Mouse (Mus musculus) cerebellum, adult 18-20 months (tissue): ENCODE measurements around the gene Nsun2.

ENCODE experiments used
- DNase-seq, 2 experiments: peaks; one replicate each; pipeline ENCODE4 v3.0.0; 2021

Gene Nsun2

DNA sequence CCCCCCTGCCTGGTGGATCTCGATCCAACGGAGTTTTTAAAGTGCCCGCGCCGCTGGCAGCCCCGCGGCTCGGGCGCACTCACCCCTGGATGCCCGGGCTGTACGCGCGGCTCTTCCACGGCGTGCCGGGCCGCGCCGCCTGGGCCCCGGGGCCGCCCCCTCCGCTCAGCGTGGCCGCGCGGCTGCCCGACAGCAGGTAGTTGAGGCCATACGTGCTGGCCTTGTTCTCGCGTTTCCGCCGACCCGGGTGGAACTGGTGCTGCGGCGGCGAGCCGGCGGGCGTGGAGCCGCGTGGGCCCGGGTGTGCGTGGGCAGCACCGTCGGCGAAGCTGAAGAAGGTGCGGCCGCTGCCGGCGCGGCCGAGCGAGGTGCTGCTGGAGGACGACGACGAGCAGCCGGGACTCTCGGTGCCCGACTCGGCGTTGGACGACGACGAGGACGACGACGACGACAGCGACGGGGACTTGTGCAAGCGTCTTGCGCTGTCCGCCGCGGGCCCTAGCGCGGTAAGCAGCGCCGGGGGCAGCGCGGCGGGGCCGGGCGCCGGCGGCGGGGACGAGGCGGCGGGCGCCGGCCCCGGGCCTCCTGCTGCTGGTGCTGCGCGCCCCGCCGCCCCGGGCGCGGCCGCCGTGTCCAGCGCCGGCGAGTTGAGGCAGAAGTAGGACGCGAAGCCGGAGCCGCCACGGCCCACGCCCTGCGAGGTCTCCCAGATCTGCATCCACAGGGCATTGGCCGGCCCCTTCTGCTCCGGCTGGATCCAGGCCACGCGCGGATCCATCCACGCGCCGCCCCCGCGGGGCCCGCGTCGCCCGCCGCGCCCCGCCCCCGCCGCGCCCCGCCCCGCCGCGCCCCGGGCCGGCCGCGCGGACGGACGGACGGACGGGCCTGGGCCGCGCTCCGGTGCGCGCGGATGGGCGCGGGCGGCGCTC lies at the start of gene Nsun2:
Gene Nsun2, plus strand, starts transcription at position 342 of the 929 bp plus-strand sequence.
- DNase-seq: peak; percentile 74 to 85

- DNase-seq: peak; percentile 34 to 39
Measured at GRCm38 (mm10) chr13:69485326-69485725, 48.2 kb upstream of the Nsun2 start.

DNA sequence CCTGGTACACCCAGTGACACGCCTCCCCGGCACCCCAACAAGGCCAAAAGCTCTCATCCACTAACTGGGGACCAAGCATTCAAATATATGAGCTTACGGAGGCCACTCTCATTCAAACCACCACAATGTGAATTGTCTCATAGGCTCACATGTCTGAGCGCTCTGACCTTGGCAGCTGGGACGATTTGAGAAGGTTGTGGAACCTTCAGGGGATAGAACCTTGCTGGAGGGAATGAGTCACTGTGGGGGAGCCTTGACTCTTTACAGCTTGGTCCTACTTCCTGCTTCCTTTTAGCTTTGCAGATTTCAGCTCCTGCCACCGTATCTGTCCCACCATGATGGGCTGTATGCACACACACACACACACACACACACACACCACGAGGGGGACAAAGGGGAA lies 47.7 kb upstream of the Nsun2 start:
- no peak for DNase-seq

- DNase-seq: no peak
Measured at GRCm38 (mm10) chr13:69487108-69487507, 46.4 kb upstream of the Nsun2 start.

DNA sequence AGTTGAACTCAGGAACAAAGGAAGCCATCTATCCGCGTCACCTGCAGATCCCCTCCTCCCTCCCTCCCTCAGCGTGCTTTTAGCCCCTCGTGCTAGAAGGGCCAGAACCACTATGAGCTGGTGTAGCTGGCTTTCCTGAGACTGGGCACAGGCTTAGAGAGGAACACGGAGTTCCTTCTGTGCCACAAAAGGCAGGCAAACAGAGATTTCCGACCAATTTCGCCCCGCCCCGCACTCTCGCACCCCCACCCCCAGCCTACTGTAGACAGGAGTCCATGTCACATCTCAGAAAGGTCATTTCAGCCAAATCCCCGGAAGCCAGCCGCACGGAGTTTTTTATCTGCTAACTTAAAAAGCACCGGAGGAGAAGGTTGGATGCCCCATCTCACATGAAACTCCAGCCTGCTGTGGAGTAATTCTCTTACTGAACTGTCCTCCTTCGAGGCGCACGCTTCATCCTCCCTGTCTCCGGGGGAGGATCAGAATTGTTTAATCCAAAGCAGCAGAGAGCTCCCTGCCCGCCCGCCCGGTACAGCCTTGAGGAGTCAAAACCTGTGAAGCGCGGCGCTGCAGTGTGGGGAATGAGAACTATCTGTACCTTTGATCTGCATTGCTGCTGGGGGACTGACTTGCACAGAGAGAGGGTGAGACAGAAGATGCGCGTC lies 45.8 kb upstream of the Nsun2 start:
- no peak for DNase-seq

DNA sequence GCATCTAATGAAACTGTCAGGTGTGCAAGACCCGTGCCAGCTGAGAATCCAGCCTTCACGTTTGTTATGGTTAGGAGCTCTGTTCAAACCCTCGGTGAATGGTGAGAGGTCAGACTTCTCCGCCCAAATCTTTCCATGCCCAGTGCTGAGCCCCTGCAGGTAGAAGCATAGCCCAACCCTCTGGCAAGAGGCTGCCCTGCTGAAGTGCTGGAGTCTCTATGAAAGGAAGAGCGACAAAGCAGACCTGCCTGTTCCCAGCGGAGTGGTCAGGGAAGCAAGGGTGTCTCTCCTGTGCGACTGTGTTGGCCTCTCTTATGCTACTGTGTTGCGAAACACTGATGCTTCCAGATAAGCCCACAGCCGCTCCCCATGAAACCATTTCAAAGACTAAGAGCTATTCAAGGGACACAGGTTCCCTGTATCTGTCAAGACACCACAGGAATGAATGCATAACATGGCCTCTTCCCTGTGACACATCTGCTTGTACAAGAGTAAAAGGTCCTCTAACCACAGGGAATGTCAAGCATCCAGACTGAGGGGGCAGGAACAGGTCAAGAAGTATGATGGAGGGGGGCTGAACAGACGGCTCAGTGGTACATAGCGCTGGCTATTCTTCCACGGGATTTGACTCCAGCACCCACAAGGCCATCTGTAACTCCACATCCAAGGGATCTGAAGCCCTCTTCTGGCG lies 44.8 kb upstream of the Nsun2 start:
- peak in 1 of 2 experiments; percentile 3 for DNase-seq

- no peak for DNase-seq
Measured at GRCm38 (mm10) chr13:69489777-69490176, 43.8 kb upstream of the Nsun2 start.

DNA sequence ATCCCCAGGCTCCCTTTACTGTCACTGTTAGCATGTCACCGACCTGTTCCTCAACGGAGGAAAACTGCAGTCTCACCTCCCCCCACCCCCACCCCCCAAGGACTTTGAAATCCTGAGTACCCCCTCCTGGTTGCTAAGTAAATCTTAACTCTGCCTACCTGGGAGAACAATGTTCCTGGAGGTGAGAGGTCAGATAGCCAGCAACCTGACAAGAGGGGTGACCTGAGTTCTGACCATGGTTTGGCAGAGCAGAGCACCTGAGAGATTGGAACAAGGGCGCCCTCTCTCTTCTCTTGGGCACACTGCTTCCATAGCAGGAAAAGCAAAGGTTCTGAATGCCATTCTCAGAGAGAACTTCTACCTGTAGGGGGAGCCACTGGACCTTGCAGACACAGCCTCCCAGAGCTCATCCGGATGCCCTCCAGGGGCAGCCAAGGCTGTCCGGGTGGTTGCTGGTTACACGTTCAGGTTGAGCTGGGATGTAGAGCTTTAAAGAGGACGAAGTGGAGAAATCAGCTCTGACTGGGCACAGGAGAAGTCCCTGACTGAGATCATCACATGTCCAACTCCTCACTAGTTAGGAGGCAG lies 40.6 kb upstream of the Nsun2 start:
- DNase-seq: peak; percentile 54 to 60

GRCm38 (mm10) chr13:69498276-69498675 lies 35.3 kb upstream of the Nsun2 start:
- no peak for DNase-seq

GRCm38 (mm10) chr13:69502157-69502750 lies 31.3 kb upstream of the Nsun2 start:
- no peak for DNase-seq

- DNase-seq: no peak
Measured at GRCm38 (mm10) chr13:69502863-69503262, 30.7 kb upstream of the Nsun2 start.

DNA sequence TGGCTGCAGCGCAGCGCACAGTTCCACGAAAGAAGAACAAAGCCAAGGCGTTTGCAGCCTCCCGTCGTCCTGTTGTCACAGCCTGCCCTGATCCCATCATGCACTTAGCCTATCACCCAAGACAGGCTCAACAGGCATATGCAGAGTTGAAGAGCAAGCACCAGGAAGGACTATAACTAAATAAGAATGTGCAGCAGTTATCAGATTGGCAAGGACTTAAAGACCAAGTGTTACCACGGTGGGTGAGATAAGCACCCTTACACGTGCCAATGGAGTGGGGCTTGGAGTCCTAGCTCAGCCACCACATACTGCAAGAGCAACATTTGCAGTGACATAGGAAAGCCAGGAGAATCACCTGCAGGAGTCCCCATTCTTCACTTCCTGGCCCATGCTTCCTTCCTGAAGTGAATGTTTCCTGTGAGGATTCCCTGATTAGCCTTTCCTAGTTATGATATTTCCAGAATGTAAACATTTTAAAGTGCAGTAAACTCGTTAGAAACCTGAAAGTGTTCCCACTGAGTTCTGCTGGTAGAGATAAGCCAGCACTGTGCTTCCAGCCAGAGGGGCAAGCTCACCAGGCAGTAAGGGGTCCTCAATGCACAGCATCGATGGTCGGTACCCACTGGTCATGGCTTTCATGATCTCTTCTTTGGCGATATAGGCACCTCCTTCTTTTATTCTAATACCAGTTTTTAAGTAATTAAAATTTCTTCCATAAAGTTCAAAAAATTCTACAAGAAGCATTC lies 27.0 kb upstream of the Nsun2 start:
- DNase-seq: no peak

DNA sequence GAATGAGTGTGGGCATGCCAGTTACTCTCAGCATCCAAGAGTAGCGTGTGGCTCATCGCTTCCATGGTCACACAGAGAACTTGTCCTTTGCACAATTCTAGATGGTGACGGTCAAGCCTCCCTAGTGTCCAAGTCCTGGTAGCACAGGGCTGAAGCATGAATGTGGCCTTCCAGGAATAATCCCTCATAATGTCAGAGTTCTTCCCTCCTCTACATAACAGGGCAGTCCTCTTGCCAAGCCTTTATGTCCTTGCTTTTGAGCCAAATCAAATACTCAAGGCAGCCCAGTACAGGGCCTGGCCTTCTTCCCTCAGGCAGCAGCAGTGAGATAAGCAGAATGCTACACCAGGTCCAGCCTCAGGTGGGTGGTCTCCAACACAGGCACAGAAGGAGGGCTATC lies 25.9 kb upstream of the Nsun2 start:
- no peak for DNase-seq

GRCm38 (mm10) chr13:69509391-69510244 lies 23.9 kb upstream of the Nsun2 start:
- DNase-seq: peak; percentile 37 to 44

DNA sequence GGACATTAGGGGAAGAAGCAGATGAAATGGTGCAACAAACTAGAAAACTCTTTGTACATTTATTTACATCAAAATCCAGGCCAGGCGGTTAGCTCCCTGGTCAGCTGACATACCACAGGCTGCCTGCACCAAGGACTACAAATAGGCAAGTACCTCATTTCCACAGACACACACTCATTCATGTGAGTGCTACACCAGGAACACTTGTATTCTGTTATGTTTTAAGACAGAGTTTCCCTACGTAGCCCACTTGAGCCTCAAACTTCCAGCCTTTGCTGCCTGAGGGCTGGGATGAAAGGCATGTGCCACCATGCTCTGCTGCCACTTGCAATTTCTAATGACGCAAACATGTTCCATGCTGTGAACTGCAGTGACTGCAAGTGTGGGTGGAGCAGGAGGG lies 18.5 kb upstream of the Nsun2 start:
- DNase-seq: no peak

- DNase-seq: peak in 1 of 2 experiments; percentile 39
Measured at GRCm38 (mm10) chr13:69517445-69517844, 16.1 kb upstream of the Nsun2 start.

DNA sequence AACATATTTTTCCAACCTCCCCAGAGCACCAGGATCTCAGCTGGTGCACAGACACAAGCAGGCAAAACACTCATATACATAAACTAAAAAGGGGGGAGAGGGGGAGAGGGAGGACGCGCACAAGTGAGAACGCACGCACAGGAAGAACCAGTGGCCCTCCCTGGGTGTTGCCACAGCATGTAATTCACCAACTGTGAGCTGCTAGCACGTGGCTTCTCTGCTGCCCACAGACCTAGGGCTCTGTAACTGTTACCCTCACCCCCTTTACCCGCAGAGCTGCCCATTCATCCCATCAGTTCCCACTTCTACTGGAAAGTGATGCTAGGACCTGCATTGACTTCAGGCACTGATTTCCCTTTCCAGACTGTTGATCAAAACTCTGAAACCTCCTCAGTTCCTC lies 14.4 kb upstream of the Nsun2 start:
- no peak for DNase-seq

- peak; percentile 47 to 53 for DNase-seq
Measured at GRCm38 (mm10) chr13:69522161-69522791, 11.3 kb upstream of the Nsun2 start.

DNA sequence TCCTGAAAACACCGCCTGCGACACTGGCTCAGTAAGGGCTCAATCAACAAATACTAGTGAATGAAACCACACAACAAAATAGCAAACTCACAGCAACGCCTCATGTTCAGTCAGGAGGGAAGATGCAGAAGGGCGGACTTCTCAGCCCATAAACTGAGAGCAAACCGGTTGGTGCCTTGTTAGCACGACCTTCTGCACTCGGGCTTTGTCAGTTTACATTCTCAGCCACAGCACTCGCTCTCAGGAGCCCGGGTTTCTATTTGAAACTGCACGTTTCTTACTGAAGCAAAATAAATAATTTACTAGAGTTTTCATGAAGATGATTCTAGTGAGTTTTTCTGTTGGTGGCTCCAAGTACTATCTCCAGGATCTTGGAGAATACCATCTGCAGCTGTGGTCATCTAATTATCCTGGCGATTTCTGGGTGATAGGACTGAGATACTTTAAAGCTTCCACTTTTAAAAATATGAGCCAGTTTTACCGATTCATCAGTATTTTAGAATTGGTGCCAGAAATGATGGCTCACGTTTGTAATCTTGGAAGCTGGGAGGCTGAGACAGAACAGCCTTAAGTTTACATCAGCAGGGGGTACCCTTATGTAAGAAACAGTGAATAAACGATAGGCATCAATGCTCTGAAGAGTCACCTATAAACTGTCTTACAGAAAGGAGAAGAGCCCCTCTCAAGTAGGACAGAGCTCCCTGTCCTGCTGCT lies 9.9 kb upstream of the Nsun2 start:
- DNase-seq: no peak

DNA sequence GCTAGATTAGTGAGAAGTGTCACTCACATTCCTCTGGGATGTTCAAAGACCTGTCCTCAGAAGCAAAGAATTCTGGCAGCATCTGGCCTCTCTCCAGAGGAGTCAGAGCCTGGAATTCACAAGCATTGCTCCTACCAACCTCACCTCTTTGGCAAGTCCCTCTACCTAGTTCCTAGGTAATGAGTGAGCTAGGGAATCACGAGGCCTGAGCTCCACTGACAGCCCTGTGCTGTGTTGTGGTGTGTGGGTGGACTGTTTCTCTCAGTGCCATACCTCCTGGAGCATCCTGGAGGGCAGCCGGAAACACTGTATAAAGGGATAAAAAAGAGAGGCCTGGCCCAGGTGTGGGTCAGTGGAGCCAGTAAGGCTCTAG lies 9.4 kb upstream of the Nsun2 start:
- DNase-seq: peak; percentile 48 to 52
